Mouse (Mus musculus) c-Kit-positive CD71-positive TER-119-negative erythroid progenitor cells, embryonic 14.5 days (primary cell): ENCODE measurements around the gene Aldh1l1.

Experiments used
- DNase-seq: peaks from one replicate; pipeline ENCODE4 v3.0.0-alpha.2; 2013; ENCODE audit warnings: low read depth

Gene Aldh1l1

GRCm38 (mm10) chr6:90550161-90550912, 64.1 kb downstream of the Aldh1l1 start:
- peak; percentile 9 for DNase-seq

DNA sequence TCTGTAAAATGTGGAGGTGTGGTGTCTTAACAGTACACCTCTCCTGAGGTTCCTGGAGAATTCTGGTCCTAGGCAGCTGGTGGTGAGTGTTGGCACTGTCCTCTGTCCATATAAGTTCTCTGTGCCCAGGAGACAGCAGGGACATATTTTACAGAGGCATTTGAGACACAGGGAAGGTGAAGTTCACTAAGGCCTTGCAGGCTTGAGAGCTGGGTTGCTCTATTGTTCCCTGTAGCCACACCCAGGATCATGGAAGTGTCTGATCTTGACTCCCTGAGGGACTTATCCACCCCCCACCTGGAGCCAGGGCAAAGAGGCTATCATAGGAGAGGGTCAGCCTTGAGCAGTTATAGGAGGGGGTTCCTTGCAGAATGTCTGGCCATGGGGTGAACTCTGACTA, 65.0 kb downstream of the Aldh1l1 start:
- DNase-seq, result no peak

- DNase-seq, result no peak
Observed at GRCm38 (mm10) chr6:90553197-90553596, 67.0 kb downstream of the Aldh1l1 start.

DNA sequence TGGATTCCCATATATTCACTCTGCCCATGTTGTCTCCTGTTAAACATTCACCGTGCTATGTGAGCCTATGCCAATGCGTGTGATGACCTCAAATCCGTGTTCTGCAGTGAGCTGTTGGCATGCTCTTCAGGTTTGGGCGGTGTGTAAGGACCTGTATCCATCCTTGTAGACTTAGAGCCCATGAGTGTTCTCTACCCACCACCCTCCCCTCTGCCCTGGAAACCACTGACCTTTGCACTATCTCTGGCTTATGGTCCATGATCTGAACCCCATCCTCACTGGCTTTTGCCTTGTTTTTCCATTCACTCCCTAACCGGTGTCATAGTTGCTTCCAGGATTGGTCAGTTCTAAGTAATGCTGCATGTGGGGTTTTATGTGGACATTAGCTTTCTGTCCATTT, 67.5 kb downstream of the Aldh1l1 start:
- DNase-seq, result no peak

- DNase-seq, result no peak
Observed at GRCm38 (mm10) chr6:90556534-90557058, 70.4 kb downstream of the Aldh1l1 start.

DNA sequence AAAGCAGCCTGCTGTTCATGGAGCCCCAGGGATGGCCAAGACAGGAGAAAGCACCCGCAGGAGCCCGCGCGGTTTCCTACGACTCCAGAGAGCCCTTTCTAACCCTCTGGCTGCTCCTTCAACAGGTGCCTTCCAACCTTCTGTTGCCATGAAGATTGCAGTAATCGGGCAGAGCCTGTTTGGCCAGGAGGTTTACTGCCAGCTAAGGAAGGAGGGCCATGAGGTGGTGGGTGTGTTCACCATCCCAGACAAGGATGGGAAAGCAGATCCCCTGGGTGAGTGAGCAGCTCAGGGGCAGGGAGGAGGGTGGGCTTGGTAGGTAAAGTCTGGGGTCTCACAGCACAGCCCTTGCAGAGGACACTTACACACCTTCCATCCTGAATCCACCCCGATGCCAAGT, 70.8 kb downstream of the Aldh1l1 start:
- DNase-seq, result no peak

DNA sequence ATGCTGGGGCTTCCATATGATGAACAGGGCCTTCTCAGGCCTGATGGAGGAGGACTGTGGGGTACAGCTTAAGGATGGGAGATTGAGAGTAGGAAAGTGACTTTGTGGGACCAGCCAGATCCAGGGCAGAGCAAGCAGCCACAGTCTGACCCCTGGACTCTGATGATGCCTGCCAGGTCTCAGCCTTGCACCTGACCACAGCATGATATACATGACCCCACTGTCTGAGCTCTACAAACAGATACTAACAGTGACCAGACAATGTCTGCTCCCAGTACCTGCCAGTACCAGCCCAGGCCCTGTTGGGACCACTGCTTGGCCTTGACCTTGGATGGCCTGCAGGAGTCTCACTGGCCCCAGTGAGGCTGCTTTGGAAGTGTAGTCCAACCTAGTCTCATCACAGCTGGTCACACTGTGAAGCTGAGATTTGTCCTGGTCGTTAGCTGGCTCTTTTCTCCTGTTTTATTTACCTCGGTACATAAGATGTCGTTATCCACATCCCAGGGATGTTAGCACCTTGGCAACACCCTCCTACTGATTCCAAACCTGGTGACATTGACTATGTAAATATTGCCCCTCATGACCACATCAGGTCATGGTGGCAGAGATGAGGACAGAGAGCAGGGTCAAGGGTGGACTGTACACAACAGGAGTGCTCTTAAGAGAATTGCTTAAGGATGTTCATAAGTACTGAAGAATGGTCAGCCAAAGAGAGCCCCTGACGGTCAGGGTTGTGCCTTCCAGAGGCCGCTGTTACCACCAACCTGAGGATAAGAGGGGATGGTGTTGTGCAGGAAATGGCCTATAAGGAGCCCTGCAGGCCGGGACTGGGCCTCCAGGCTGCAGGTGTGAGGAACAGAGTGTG, 71.8 kb downstream of the Aldh1l1 start:
- DNase-seq, result no peak

DNA sequence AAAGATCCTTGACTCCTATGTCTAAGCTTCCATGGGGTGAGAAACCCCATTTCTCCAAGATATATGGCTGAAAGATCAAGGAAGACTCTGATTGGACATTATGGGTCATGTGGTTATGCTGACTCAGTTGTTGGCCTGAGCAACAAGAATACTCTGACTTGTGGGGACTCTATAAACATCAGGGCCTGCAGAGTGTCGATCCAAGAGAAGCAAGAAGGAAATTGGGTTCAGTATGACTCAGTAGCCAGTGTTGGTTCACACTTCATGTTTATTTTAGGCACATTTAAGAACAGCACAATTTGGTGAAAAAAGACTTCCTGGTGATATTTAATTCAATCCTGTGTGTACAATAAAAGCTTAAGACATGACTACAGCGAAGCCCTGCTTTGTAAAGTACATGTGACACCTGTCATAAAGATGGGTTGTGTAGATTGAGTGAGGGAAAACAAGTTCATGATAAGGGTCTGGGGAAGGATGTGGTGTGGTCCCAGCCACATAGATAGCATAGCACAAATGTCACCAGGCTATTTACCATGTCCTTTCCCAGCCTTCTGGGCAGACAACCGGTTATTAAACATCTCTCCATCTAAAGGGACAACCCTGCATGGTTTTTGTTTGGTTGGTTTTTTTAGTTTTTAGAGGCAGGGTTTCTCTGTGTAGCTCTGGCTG, 74.3 kb downstream of the Aldh1l1 start:
- DNase-seq, result no peak

DNA sequence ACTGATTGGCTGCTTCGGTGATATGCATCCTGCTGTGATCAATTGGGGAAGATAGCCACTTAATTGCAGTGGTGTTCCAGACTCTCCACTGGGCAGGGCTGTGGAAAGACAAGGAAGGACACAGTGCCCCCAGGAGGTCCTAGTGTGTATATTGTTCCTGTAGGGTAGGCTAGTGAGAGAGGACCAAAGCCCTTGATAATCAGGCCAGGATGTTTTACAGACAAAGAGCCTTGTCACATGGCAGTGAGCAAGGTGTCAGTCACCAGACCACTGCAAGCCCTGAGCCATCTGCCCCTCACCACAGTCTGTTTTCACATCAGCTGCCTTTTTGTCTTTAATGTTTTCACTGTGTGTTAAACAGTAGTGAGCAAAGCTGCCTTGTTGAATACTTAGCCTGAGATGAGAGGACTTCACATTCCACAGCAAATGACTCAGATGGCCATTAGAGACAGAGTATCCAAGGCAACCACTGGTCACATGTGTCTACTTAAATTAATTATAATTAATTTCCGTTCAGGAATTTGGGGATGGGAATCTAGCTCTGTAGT, 75.1 kb downstream of the Aldh1l1 start:
- no peak for DNase-seq

GRCm38 (mm10) chr6:90564240-90564639, 78.0 kb downstream of the Aldh1l1 start:
- DNase-seq, result no peak

DNA sequence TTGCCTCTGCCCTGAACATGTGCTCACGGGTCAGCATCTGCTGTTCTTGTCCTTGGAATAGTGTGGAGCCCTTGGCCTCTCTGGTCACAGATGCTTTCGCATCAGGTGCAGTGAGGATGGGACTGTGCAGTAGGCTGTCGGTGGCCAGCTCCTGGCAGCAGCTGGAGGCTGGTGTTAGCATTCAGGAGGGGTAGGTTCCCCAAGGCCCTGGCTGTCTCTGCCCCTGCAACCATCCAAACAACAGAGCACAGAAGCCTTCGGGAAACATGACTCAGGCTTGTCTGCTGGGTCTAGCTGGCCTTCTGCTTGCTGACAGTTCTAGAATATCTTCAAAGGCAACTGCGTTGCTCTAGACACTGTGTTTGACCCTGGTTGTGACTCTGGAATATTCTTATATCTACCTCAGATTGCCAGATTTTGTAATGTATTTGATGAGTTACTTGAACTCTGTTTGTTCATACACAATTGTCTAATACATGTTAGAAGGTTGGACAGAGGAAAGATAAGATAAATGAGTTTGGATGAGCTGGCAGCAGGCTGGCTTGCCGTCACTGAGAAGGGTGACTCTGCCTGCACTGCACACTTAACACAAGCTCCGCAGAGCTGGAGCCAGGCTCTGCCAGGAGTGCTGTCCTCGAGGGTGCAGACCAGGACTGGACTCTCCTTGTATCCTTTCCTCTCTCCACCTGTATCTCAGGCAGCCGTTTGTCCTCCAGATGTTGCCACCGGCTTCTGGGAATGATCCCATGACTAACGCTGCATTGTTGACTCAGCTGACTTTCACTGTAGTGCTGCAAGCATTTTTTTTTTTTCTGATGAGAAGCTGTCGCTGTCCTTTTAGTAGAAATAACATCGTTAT, 79.4 kb downstream of the Aldh1l1 start:
- no peak for DNase-seq

- no peak for DNase-seq
Observed at GRCm38 (mm10) chr6:90567486-90567885, 81.3 kb downstream of the Aldh1l1 start.

GRCm38 (mm10) chr6:90567928-90568327, 81.7 kb downstream of the Aldh1l1 start:
- DNase-seq, result no peak

GRCm38 (mm10) chr6:90568721-90569120, 82.5 kb downstream of the Aldh1l1 start:
- DNase-seq, result no peak

DNA sequence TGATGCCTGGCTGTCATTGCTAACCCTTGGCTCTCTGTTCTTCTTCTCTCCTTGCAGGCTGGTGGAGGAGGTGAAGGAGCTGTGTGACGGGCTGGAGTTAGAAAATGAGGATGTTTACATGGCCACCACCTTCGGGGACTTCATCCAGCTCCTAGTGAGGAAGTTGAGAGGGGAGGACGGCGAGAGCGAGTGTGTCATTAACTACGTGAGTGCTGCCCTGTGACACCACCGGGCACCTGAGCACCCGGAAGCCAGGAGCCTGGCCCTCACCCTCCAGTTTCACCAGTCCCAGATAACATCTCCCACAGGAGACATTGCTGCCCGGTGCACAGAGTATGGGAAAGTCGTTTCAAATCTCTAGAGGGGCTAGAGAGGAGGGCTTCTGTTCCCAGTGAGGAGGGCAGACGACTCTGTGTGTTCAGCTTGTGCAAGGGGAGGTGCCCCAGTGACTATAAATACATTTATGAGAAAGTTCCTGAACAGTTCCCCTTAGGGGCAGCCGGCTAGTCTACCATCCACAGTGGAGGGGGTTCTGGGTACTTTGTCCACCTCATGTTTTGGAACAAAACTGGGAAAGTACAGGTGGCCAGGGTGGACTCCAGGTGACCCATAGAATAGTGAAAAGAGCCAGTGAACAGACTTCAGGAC, 83.6 kb downstream of the Aldh1l1 start:
- DNase-seq, result no peak

- DNase-seq, result no peak
Observed at GRCm38 (mm10) chr6:90570392-90570791, 84.2 kb downstream of the Aldh1l1 start.

- DNase-seq, result peak; percentile 32
Observed at GRCm38 (mm10) chr6:90575261-90575715, 89.1 kb downstream of the Aldh1l1 start.

DNA sequence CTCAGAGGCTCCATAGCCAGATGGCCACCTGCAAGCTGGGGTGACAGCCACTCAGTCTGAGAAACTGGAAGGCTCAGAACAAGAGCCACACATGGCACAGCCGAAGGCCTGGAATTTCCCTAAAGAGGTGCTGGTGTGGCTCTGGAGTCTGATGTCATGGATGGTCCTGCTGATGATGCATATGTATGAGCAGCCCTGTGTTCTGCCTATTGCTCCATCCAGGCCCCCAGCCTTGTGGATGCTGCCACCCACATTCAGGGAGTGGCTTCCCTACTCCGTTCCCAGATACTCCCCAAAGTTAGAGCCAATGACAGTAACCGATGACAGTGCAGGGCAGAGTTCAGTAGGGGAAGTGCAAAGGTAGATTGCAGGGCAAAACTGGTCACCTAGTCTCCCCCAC, 91.9 kb downstream of the Aldh1l1 start:
- no peak for DNase-seq

- DNase-seq, result no peak
Observed at GRCm38 (mm10) chr6:90582331-90582730, 96.1 kb downstream of the Aldh1l1 start.

DNA sequence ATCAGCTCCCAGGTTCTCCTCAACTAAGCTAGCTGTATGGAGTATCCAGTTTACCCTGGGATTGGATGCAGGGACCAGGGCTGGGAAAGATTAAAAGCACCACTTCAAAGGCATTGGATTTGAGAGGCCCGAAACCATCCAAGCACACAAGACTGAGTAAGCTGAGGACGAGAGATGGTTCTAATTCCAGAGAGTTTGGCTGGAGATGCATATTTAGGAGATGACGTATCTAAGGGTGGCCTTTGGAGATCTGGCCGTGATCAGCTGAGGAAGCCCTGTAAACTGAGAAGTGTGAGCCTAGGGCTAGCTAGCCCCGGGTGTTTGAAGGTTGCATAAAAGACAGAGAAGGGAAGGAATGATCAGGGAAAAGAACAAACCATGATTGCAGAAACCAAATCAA, 101.9 kb downstream of the Aldh1l1 start:
- no peak for DNase-seq

DNA sequence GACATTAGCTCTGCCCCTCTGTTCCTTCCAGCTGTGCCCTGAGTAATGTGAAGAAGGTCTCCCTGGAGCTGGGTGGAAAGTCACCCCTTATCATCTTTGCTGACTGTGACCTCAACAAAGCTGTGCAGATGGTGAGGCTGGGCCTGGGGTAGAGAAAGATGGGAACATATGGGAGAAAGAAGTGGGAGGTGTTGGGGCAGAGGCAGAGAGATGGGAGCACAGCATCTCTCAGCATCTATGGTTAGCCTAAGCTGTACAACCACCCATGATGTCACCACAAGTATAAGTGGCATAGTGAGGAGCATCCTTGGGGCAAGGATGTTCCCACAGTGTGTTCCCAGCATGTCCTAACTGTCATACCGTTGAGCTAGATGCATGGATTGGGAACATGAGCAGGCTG, 104.5 kb downstream of the Aldh1l1 start:
- DNase-seq, result no peak
